Mouse (Mus musculus): ENCODE measurements around the gene Tent5d. TPM values are rescaled to one million over a fixed set of nuclear protein-coding genes. Genes with fewer than 3 reads are reported as not detected.

Tent5d gene
- not detected in 2 replicates for polyA plus RNA-seq (2015; fragmentation: Nextera tagmentation; extraction: Ambion mirVana)

DNA sequence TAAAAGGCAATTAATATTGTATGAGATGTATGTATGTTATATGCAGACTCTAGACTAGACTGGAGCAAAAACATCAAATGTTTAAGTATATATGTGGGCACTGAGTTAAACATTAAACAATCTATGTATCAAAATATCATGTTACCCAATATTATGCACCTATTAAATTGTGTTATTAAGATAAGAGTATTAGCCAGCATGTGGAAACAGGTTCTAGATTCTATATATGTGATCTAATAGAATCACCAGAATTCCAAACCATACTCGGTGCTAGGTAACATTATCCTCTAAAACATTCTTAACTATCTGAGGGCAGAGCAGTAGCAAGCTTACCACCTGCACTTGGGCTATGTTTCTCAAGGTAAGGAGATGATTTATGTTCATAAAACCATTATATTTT lies at the start of gene Tent5d:
Gene Tent5d (plus strand): TSS at position 301 of the 400 bp plus-strand sequence.
- no peak within 1 kb of the TSS for H3K4me2 ChIP-seq
- no peak within 1 kb of the TSS for H3K27ac ChIP-seq (replicated peaks)
- ATAC-seq (ENCODE audit: insufficient read depth): no peak
- 59% methylated on average over 1 of the region's 1 CpGs for WGBS (ENCODE audit: insufficient replicate concordance)
- H3K36me3 ChIP-seq (replicated peaks): no peaks in the 10 kb centered on the region
- peaks cover 4% of the 10 kb centered on the region; the same call in 1 of the 2 replicates for H3K4me1 ChIP-seq (replicated peaks)
- no peak within 1 kb of the TSS for H3K9ac ChIP-seq
- H3K27me3 ChIP-seq: no peaks in the 10 kb centered on the region
- no peak within 1 kb of the TSS for H3K4me3 ChIP-seq (replicated peaks)
- no peaks in the 10 kb centered on the region for H3K9me3 ChIP-seq (replicated peaks)

DNA sequence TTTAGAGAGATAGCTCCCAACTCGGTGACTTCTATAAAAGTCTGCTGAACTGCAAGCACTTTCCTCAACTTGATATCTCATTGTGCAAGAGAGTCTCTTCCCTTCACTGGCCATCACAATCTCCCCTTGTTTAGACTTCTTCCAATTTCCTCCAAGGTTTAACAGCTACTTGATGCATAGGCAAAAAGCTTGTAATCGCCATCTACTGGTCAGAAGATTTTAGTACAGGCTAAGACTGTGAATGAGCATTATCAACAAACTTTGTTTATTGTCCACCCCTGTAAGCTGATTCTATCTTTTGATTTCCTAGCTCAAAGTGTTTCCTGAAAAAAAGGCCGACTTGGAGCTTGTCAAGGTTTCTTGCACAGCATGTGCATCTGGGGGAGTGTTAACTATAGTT lies 24.5 kb upstream of the Tent5d start:
- Histone ChIP-seq H3K27me3 (no peaks in the 10 kb centered on the region), H3K4me1 (replicated peaks) (no peaks in the 10 kb centered on the region), H3K36me3 (replicated peaks) (no peaks in the 10 kb centered on the region), H3K9ac (no peak overlapping the region), H3K4me3 (replicated peaks) (no peak overlapping the region), H3K4me2 (no peak overlapping the region), H3K9me3 (replicated peaks) (no peaks in the 10 kb centered on the region), H3K27ac (replicated peaks) (no peak overlapping the region)
- ATAC-seq (ENCODE audit: insufficient read depth): no peak
- WGBS (ENCODE audit: insufficient replicate concordance): 15% methylated on average over 3 of the region's 3 CpGs

DNA sequence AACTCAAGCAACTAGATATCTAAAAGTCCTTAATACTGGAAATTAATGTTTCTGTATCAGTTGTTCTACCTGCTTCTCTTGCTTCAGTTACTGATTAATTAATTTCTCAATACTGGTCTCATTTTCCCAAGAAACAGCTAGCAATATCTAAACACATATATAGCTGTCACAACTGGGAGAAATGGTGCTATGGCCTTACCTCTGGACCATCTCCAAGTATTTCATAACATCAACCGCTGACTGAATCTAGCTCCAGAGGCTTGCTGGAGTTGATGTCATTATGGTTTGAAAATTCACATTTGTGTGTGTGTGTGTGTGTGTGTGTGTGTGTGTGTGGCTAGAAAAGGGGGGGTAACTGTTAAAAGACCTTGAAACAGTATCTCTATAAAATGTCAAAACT lies 2.3 kb upstream of the Tent5d start:
- H3K9ac ChIP-seq: no peak overlapping the region
- H3K36me3 ChIP-seq (replicated peaks): no peaks in the 10 kb centered on the region
- no peaks in the 10 kb centered on the region for H3K9me3 ChIP-seq (replicated peaks)
- no peak overlapping the region for H3K4me2 ChIP-seq
- no peaks in the 10 kb centered on the region for H3K27me3 ChIP-seq
- ATAC-seq (ENCODE audit: insufficient read depth): no peak
- H3K4me3 ChIP-seq (replicated peaks): no peak overlapping the region
- no peak overlapping the region for H3K27ac ChIP-seq (replicated peaks)
- 89% methylated on average over 1 of the region's 1 CpGs for WGBS (ENCODE audit: insufficient replicate concordance)
- no peaks in the 10 kb centered on the region for H3K4me1 ChIP-seq (replicated peaks)

DNA sequence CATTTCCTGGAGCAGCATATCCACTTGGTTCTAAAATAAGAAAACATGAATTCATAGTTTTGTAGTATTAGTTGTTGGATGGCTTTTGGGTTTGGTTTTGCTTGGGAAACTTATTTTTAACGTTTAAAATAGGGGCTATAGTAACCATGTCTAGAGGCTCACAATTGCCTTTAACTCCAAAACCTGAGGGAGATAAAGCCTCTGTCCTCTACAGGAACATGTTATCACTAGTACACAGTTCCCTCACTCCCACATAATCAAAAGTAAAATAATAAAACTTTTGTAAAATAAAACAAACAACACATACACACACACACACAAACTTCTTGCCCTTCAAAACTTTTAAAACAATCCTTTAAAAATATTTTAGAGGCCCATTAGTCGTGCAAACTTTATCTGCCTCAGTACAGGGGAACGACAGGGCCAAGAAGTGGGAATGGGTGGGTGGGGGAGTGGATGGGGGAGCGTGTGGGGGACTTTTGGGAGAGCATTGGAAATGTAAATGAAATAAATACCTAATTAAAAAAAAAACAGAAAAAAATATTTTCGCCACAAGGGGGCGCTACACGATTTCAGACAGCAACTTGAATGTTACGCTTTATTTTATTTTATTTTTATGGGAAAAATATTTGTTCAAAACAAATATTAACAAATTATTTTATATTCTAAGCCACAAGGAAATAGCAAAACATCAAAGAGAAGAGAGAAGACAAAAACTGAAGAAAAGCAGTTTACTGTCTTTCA lies 1.5 kb upstream of the Tent5d start:
- peaks cover 3% of the 10 kb centered on the region; the same call in 1 of the 2 replicates for H3K4me1 ChIP-seq (replicated peaks)
- no peak overlapping the region for H3K27ac ChIP-seq (replicated peaks)
- WGBS (ENCODE audit: insufficient replicate concordance): 25% methylated on average over 8 of the region's 8 CpGs
- no peaks in the 10 kb centered on the region for H3K9me3 ChIP-seq (replicated peaks)
- no peak overlapping the region for H3K4me2 ChIP-seq
- H3K27me3 ChIP-seq: no peaks in the 10 kb centered on the region
- ATAC-seq (ENCODE audit: insufficient read depth): no peak
- no peaks in the 10 kb centered on the region for H3K36me3 ChIP-seq (replicated peaks)
- H3K9ac ChIP-seq: no peak overlapping the region
- no peak overlapping the region for H3K4me3 ChIP-seq (replicated peaks)

- H3K27ac ChIP-seq (replicated peaks): no peak overlapping the region
- no peaks in the 10 kb centered on the region for H3K9me3 ChIP-seq (replicated peaks)
- no peaks in the 10 kb centered on the region for H3K36me3 ChIP-seq (replicated peaks)
- H3K27me3 ChIP-seq: no peaks in the 10 kb centered on the region
- no peak overlapping the region for H3K4me3 ChIP-seq (replicated peaks)
- H3K4me2 ChIP-seq: no peak overlapping the region
- peaks cover 4% of the 10 kb centered on the region; the same call in 1 of the 2 replicates for H3K4me1 ChIP-seq (replicated peaks)
- H3K9ac ChIP-seq: no peak overlapping the region
- no peak for ATAC-seq (ENCODE audit: insufficient read depth)
- WGBS (ENCODE audit: insufficient replicate concordance): 33% methylated on average over 1 of the region's 1 CpGs
Measured at GRCm38 (mm10) chrX:107795785-107796184, 3.4 kb downstream of the Tent5d start.

GRCm38 (mm10) chrX:107796919-107797318 lies 4.5 kb downstream of the Tent5d start:
- no peak overlapping the region for H3K4me2 ChIP-seq

DNA sequence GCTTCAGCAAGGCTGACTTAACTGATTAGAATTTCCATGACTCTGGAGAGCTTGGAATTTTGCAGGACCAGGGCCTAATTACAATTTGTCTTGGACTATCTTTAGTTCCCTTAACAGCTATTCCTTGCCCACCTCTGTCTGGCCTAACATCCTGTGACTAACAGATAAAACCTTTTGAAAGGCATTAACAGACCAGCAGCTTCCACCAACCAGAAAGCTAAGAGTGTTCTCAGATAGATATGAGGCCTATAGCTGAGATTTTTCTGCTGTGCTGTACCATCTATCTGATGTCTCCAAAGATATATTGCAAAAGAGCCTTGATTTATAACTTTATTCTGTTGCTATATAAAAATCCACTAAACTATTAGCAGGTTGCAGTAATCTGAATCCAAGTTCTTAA lies 19.7 kb downstream of the Tent5d start:
- H3K4me2 ChIP-seq: no peak overlapping the region
- ATAC-seq (ENCODE audit: insufficient read depth): no peak
- H3K27me3 ChIP-seq: no peaks in the 10 kb centered on the region
- no peak overlapping the region for H3K27ac ChIP-seq (replicated peaks)
- no peaks in the 10 kb centered on the region for H3K36me3 ChIP-seq (replicated peaks)
- 0 out of 2 replicates have a peak, but pooled peaks cover 3% of the 10 kb centered on the region for H3K4me1 ChIP-seq (replicated peaks)
- H3K9ac ChIP-seq: no peak overlapping the region
- no peak overlapping the region for H3K4me3 ChIP-seq (replicated peaks)
- H3K9me3 ChIP-seq (replicated peaks): no peaks in the 10 kb centered on the region

More at GRCm38 (mm10) chrX:107796919-107797318, 4.5 kb downstream of the Tent5d start:
- Histone ChIP-seq H3K4me3 (replicated peaks) (no peak overlapping the region), H3K9me3 (replicated peaks) (no peaks in the 10 kb centered on the region), H3K4me1 (replicated peaks) (peaks cover 4% of the 10 kb centered on the region; the same call in 1 of the 2 replicates), H3K36me3 (replicated peaks) (no peaks in the 10 kb centered on the region), H3K9ac (no peak overlapping the region), H3K27ac (replicated peaks) (no peak overlapping the region), H3K27me3 (no peaks in the 10 kb centered on the region)
- peak; percentile 93 for ATAC-seq (ENCODE audit: insufficient read depth)
- WGBS (ENCODE audit: insufficient replicate concordance): 38% methylated on average over 2 of the region's 2 CpGs

DNA sequence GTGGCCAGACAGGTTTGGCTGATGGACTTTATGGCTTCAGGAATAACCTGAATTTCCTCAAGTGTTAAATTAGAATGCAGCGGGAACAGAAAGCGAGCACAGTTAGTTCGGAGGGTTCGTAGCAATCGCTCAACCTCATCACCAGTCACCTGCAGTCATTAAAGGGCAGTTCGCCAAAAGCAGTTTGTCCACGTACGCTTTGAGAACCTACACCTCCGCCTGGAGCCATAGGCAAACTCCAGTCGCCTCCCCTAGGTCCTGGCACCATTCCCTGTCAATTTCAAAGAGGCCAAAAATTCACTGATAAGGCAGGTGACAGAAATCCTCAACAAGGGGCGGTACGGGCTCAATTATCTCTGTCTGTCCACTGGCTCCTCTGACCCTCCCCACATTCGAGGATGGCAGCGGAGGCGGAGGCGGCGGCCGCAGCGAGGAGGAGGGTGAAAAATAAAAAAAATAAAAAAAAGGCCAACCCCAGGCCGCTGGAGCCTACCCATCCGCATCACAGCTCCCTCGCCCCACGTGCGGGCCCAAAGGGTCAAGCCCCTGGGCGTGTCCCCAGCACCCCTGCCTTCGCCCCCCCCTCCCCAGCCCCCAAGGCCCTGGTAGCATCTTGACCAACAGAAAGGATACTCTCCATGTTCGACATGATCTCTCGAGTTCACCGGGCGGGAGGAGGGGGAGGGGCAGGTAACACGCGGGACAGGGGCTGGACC lies 23.3 kb downstream of the Tent5d start:
- no peaks in the 10 kb centered on the region for H3K9me3 ChIP-seq (replicated peaks)
- H3K27ac ChIP-seq (replicated peaks): peak overlapping the region; percentile 29; the same call in 1 of the 2 replicates
- H3K4me3 ChIP-seq (replicated peaks): peak overlapping the region; percentile 70
- H3K36me3 ChIP-seq (replicated peaks): no peaks in the 10 kb centered on the region
- peak overlapping the region; percentile 64 for H3K4me2 ChIP-seq
- WGBS (ENCODE audit: insufficient replicate concordance): 20% methylated on average over 32 of the region's 32 CpGs
- no peaks in the 10 kb centered on the region for H3K27me3 ChIP-seq
- peak; percentile 61 for ATAC-seq (ENCODE audit: insufficient read depth)
- H3K4me1 ChIP-seq (replicated peaks): 0 out of 2 replicates have a peak, but pooled peaks cover 3% of the 10 kb centered on the region
- H3K9ac ChIP-seq: peak overlapping the region; percentile 63

- H3K27ac ChIP-seq (replicated peaks): peak within 1 kb of the TSS; percentile 29; the same call in 1 of the 2 replicates
- H3K4me3 ChIP-seq (replicated peaks): peak within 1 kb of the TSS; percentile 70
- no peaks in the 10 kb centered on the region for H3K36me3 ChIP-seq (replicated peaks)
- peak within 1 kb of the TSS; percentile 64 for H3K4me2 ChIP-seq
- peak within 1 kb of the TSS; percentile 63 for H3K9ac ChIP-seq
- H3K27me3 ChIP-seq: no peaks in the 10 kb centered on the region
- 0 out of 2 replicates have a peak, but pooled peaks cover 3% of the 10 kb centered on the region for H3K4me1 ChIP-seq (replicated peaks)
- no peaks in the 10 kb centered on the region for H3K9me3 ChIP-seq (replicated peaks)
- ATAC-seq (ENCODE audit: insufficient read depth): peak; percentile 99
- 17% methylated on average over 28 of the region's 28 CpGs for WGBS (ENCODE audit: insufficient replicate concordance)
Measured at GRCm38 (mm10) chrX:107816218-107816554, 23.8 kb downstream of the Tent5d start, which contains the start of gene 2610002M06Rik. Gene 2610002M06Rik (minus strand): TSS chrX:107816334.

DNA sequence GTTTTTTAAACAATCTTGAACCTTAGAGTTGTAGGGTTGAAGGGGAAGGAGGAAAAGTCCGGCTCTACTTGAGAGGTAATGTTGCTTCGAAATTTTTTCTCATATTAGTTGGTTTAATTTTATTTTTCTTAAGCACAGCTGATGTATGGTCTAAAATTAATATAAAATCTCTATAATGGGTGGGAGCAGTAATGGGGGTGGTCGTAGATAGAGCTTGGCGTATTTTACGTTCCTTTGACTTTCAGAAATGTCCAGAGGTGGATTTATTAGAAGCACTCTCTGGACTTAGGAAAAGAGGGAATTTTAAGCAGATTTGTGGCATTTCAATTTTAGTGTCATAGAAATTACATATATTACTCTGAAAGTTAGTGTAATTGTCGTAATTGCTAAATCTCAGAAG lies 24.3 kb downstream of the Tent5d start:
- Histone ChIP-seq H3K27me3 (no peaks in the 10 kb centered on the region), H3K27ac (replicated peaks) (no peak overlapping the region), H3K9ac (no peak overlapping the region), H3K4me1 (replicated peaks) (0 out of 2 replicates have a peak, but pooled peaks cover 3% of the 10 kb centered on the region), H3K4me3 (replicated peaks) (peak overlapping the region; percentile 70; the same call in 1 of the 2 replicates), H3K36me3 (replicated peaks) (no peaks in the 10 kb centered on the region), H3K4me2 (peak overlapping the region; percentile 64), H3K9me3 (replicated peaks) (no peaks in the 10 kb centered on the region)
- WGBS (ENCODE audit: insufficient replicate concordance): 74% methylated on average over 6 of the region's 6 CpGs
- no peak for ATAC-seq (ENCODE audit: insufficient read depth)

DNA sequence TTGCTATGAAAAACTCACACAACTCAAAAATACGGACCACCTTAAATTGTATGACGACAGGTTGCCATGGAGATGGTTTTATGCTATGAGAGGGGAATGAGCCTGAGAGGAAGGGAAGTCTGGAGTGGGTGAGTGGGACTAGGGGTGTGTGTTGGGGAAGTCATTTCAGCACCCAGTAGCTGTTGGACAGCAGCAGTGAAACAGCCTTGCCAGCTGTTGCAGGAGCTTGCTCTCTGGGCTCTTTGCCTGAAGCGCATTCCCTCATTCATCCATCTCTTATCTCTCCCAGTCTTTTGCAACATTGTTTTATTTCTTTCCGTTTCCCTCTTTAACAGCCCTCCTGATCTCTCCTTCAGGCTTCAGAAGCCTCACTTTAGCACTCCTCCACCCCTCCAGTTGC lies 65.8 kb downstream of the Tent5d start:
- no peak overlapping the region for H3K9ac ChIP-seq
- H3K4me3 ChIP-seq (replicated peaks): no peak overlapping the region
- H3K9me3 ChIP-seq (replicated peaks): no peaks in the 10 kb centered on the region
- H3K27ac ChIP-seq (replicated peaks): no peak overlapping the region
- WGBS (ENCODE audit: insufficient replicate concordance): 23% methylated on average over 4 of the region's 4 CpGs
- no peaks in the 10 kb centered on the region for H3K27me3 ChIP-seq
- no peaks in the 10 kb centered on the region for H3K4me1 ChIP-seq (replicated peaks)
- no peaks in the 10 kb centered on the region for H3K36me3 ChIP-seq (replicated peaks)
- H3K4me2 ChIP-seq: no peak overlapping the region
- ATAC-seq (ENCODE audit: insufficient read depth): no peak

All from liver, embryonic 15.5 days (tissue).